Mouse (Mus musculus): Measurements from ENCODE around the gene Il2rg. TPM values are rescaled to one million over a fixed set of nuclear protein-coding genes. Genes with fewer than 3 reads are reported as not detected.

Gene Il2rg
- polyA plus RNA-seq, 2 experiments = 6.4 to 7.8 TPM

DNA sequence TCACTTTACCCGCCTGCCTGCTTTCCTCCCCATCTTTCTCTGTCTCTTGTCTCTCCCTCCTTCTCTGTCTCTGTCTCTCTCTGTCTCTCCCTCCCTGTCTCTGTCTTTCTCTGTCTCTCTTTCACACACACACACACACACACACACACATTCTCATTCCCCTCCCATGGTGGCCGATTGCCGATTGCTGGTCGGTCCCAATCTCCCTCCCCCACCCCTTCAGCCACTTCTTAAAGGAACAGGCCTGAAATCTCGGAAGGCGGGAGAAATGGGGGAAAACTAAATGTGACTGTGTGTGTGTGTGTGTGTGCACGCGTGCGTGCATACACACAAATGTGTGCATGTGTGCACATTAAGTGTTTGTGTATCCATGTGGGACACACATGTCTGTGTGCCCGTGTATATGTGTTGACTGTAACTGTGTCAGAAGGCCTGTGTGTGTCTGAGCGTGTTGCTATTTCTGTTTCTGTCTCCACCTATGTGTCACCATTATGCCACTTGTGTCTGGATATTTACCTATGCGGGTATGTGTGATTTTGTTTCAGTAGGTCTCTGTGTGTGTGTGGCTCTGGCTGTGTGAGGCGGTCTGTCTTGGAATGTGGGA lies 32.5 kb upstream of the Il2rg start:
- DNase-seq (ENCODE audit: low read depth in 3 of 3, low spot score in 3 of 3) (no peak), ATAC-seq (ENCODE audit: insufficient read depth) (no peak)
- peaks cover 16% of the 10 kb centered on the region for H3K36me3 ChIP-seq (replicated peaks; ENCODE audit: control insufficient read depth, insufficient read depth, low read depth)
- H3K9ac ChIP-seq (replicated peaks) = no peak overlapping the region
- H3K27me3 ChIP-seq (ENCODE audit: control insufficient read depth, insufficient read depth, low read length) = no peaks in the 10 kb centered on the region; the same call in 1 of the 2 replicates
- H3K4me1 ChIP-seq (replicated peaks; ENCODE audit: control insufficient read depth in 2 of 2, insufficient read depth in 2 of 2, low read length in 1 of 2) = no peaks in the 10 kb centered on the region
- H3K4me3 ChIP-seq (ENCODE audit: insufficient read depth in 1 of 2, low read depth in 2 of 2, low read length in 2 of 2) = no peak overlapping the region
- H3K9me3 ChIP-seq (ENCODE audit: control insufficient read depth, low read length) = no peaks in the 10 kb centered on the region
- 47% methylated on average over 13 of the region's 13 CpGs for WGBS (ENCODE audit: insufficient replicate concordance)
- no peak for TF ChIP-seq CTCF (IDR thresholded peaks at IDR 0.05; ENCODE audit: low read depth)
- no peak for TF ChIP-seq EP300 (IDR thresholded peaks at IDR 0.05; ENCODE audit: low read depth)
- no peak overlapping the region for H3K4me2 ChIP-seq (ENCODE audit: low read depth)
- no peak overlapping the region for H3K27ac ChIP-seq

- no peak overlapping the region for H3K27ac ChIP-seq
- no peak overlapping the region for H3K9ac ChIP-seq (replicated peaks)
- H3K27me3 ChIP-seq (ENCODE audit: control insufficient read depth, insufficient read depth, low read length) = no peaks in the 10 kb centered on the region; the same call in 1 of the 2 replicates
- H3K9me3 ChIP-seq (ENCODE audit: control insufficient read depth, low read length) = no peaks in the 10 kb centered on the region
- ATAC-seq (ENCODE audit: insufficient read depth) (no peak), DNase-seq (ENCODE audit: low read depth in 3 of 3, low spot score in 3 of 3) (no peak)
- H3K4me1 ChIP-seq (replicated peaks; ENCODE audit: control insufficient read depth in 2 of 2, insufficient read depth in 2 of 2, low read length in 1 of 2) = no peaks in the 10 kb centered on the region
- TF ChIP-seq EP300 (IDR thresholded peaks at IDR 0.05; ENCODE audit: low read depth) (no peak), CTCF (IDR thresholded peaks at IDR 0.05; ENCODE audit: low read depth) (no peak)
- H3K4me2 ChIP-seq (ENCODE audit: low read depth) = peak overlapping the region; percentile 4; the same call in 1 of the 2 replicates
- H3K36me3 ChIP-seq (replicated peaks; ENCODE audit: control insufficient read depth, insufficient read depth, low read depth) = peaks cover 18% of the 10 kb centered on the region
- 30% methylated on average over 13 of the region's 13 CpGs for WGBS (ENCODE audit: insufficient replicate concordance)
- H3K4me3 ChIP-seq (ENCODE audit: insufficient read depth in 1 of 2, low read depth in 2 of 2, low read length in 2 of 2) = no peak overlapping the region
Measured at GRCm38 (mm10) chrX:101299473-101300426, 31.7 kb upstream of the Il2rg start.

GRCm38 (mm10) chrX:101299055-101299454 lies 31.0 kb upstream of the Il2rg start, which contains the start of gene Nlgn3:
Gene Nlgn3 (plus strand): TSS chrX:101299168.
- peak within 1 kb of the TSS; percentile 4; the same call in 1 of the 2 replicates for H3K4me2 ChIP-seq (ENCODE audit: low read depth)
- no peaks in the 10 kb centered on the region; the same call in 1 of the 2 replicates for H3K27me3 ChIP-seq (ENCODE audit: control insufficient read depth, insufficient read depth, low read length)
- H3K27ac ChIP-seq = no peak within 1 kb of the TSS
- no peaks in the 10 kb centered on the region for H3K4me1 ChIP-seq (replicated peaks; ENCODE audit: control insufficient read depth in 2 of 2, insufficient read depth in 2 of 2, low read length in 1 of 2)
- H3K9me3 ChIP-seq (ENCODE audit: control insufficient read depth, low read length) = no peaks in the 10 kb centered on the region
- ATAC-seq (ENCODE audit: insufficient read depth) (peak; percentile 12; the same call in 1 of the 2 replicates), DNase-seq (ENCODE audit: low read depth in 3 of 3, low spot score in 3 of 3) (no peak)
- no peak within 1 kb of the TSS for H3K4me3 ChIP-seq (ENCODE audit: insufficient read depth in 1 of 2, low read depth in 2 of 2, low read length in 2 of 2)
- no peak for TF ChIP-seq EP300 (IDR thresholded peaks at IDR 0.05; ENCODE audit: low read depth)
- no peak for TF ChIP-seq CTCF (IDR thresholded peaks at IDR 0.05; ENCODE audit: low read depth)
- H3K9ac ChIP-seq (replicated peaks) = no peak within 1 kb of the TSS
- 17% methylated on average over 18 of the region's 24 CpGs for WGBS (ENCODE audit: insufficient replicate concordance)
- peaks cover 24% of the 10 kb centered on the region for H3K36me3 ChIP-seq (replicated peaks; ENCODE audit: control insufficient read depth, insufficient read depth, low read depth)

DNA sequence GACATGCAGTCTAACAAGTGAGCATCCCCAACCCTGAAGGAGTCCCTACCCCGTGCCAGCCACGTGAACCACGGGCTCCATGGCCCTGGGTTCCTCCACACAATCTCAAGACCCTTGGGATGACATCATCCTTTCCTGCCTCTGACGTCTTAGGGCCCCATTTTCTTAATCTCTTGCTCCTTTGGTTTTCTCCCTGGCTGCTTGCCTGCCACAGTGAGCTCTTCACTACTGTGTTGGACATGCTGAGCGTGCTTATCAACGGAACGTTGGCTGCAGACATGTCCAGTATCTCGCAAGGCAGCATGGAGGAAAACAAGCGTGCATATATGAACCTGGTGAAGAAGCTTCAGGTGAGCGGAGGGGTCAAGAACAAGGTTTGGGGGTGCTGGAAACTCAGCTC lies 22.1 kb upstream of the Il2rg start:
- no peaks in the 10 kb centered on the region for H3K9me3 ChIP-seq (ENCODE audit: control insufficient read depth, low read length)
- H3K27me3 ChIP-seq (ENCODE audit: control insufficient read depth, insufficient read depth, low read length) = no peaks in the 10 kb centered on the region
- DNase-seq (ENCODE audit: low read depth in 3 of 3, low spot score in 3 of 3) (no peak), ATAC-seq (ENCODE audit: insufficient read depth) (peak; percentile 19; the same call in 1 of the 2 replicates)
- peak overlapping the region; percentile 97 for H3K27ac ChIP-seq
- peak overlapping the region; percentile 28 for H3K4me2 ChIP-seq (ENCODE audit: low read depth)
- no peak for TF ChIP-seq CTCF (IDR thresholded peaks at IDR 0.05; ENCODE audit: low read depth)
- 0 out of 2 replicates have a peak, but pooled peaks have one; percentile 36 for TF ChIP-seq EP300 (IDR thresholded peaks at IDR 0.05; ENCODE audit: low read depth)
- 60% methylated on average over 10 of the region's 10 CpGs for WGBS (ENCODE audit: insufficient replicate concordance)
- H3K36me3 ChIP-seq (replicated peaks; ENCODE audit: control insufficient read depth, insufficient read depth, low read depth) = peaks cover 78% of the 10 kb centered on the region
- H3K4me3 ChIP-seq (ENCODE audit: insufficient read depth in 1 of 2, low read depth in 2 of 2, low read length in 2 of 2) = no peak overlapping the region
- peaks cover 33 to 45% of the 10 kb centered on the region in 2 experiments for H3K4me1 ChIP-seq (replicated peaks; ENCODE audit: control insufficient read depth in 2 of 2, insufficient read depth in 2 of 2, low read length in 1 of 2)
- H3K9ac ChIP-seq (replicated peaks) = no peak overlapping the region; the same call in 1 of the 2 replicates

- peaks cover 79% of the 10 kb centered on the region for H3K36me3 ChIP-seq (replicated peaks; ENCODE audit: control insufficient read depth, insufficient read depth, low read depth)
- peak overlapping the region; percentile 97 for H3K27ac ChIP-seq
- WGBS (ENCODE audit: insufficient replicate concordance) = 75% methylated on average over 7 of the region's 7 CpGs
- peaks cover 33 to 45% of the 10 kb centered on the region in 2 experiments for H3K4me1 ChIP-seq (replicated peaks; ENCODE audit: control insufficient read depth in 2 of 2, insufficient read depth in 2 of 2, low read length in 1 of 2)
- no peak for DNase-seq (ENCODE audit: low read depth in 3 of 3, low spot score in 3 of 3)
- ATAC-seq (ENCODE audit: insufficient read depth) = no peak
- H3K9me3 ChIP-seq (ENCODE audit: control insufficient read depth, low read length) = no peaks in the 10 kb centered on the region
- TF ChIP-seq EP300 (IDR thresholded peaks at IDR 0.05; ENCODE audit: low read depth) (no peak), CTCF (IDR thresholded peaks at IDR 0.05; ENCODE audit: low read depth) (no peak)
- H3K9ac ChIP-seq (replicated peaks) = no peak overlapping the region
- no peaks in the 10 kb centered on the region for H3K27me3 ChIP-seq (ENCODE audit: control insufficient read depth, insufficient read depth, low read length)
- no peak overlapping the region for H3K4me3 ChIP-seq (ENCODE audit: insufficient read depth in 1 of 2, low read depth in 2 of 2, low read length in 2 of 2)
- peak overlapping the region; percentile 69 for H3K4me2 ChIP-seq (ENCODE audit: low read depth)
Measured at GRCm38 (mm10) chrX:101289037-101289436, 21.0 kb upstream of the Il2rg start.
